7 mouse cellular contexts compared by ENCODE assay signal in genomic region chr12:79890887-79891286, GRCm38 (mm10).
A peak's percentile ranks its signal among the peaks of the same experiment; 100 is the strongest.
DNase-seq lines count a peak whose midpoint lies in the region; ATAC-seq and TF ChIP-seq lines count a peak whose summit lies in the region.

No protein-coding gene starts in this region.

- ATAC-seq in embryonic facial prominence, embryonic 13.5 days (ENCODE audit: insufficient number of reproducible peaks, insufficient read depth, low FRiP score, low TSS enrichment, low read depth): peak; percentile 33; the same call in 1 of the 2 replicates
- ATAC-seq in kidney, embryonic 14.5 days (ENCODE audit: low FRiP score, low TSS enrichment): peak; percentile 56; the same call in 1 of the 2 replicates

- 64% methylated on average over 4 of the region's 4 CpGs for WGBS in lung, adult 2 months
- 16% methylated on average over 4 of the region's 4 CpGs for WGBS in embryonic facial prominence, embryonic 13.5 days
- 11% methylated on average over 4 of the region's 4 CpGs for WGBS in kidney, embryonic 14.5 days

- peak; percentile 16 for DNase-seq in lung, adult 2 months
- no peak for DNase-seq in lung, postnatal 10 days
- peak; percentile 45 for DNase-seq in retina, embryonic 14.5 days (ENCODE audit: low spot score)
- DNase-seq in cerebellum, adult 8-10 months: no peak
- DNase-seq in gastrocnemius, postnatal 4 days (ENCODE audit: low spot score in 2 of 2): no peak

- no peaks in the 10 kb centered on the region for H3K9me3 ChIP-seq in embryonic facial prominence, embryonic 13.5 days
- no peaks in the 10 kb centered on the region for H3K9me3 ChIP-seq in kidney, embryonic 14.5 days (ENCODE audit: control insufficient read depth, low read length)

- no peaks in the 10 kb centered on the region for H3K27me3 ChIP-seq in embryonic facial prominence, embryonic 13.5 days
- no peaks in the 10 kb centered on the region for H3K27me3 ChIP-seq in kidney, embryonic 14.5 days (ENCODE audit: control insufficient read depth, insufficient read depth, low read length)

- H3K36me3 ChIP-seq in embryonic facial prominence, embryonic 13.5 days: no peaks in the 10 kb centered on the region
- no peaks in the 10 kb centered on the region for H3K36me3 ChIP-seq in kidney, embryonic 14.5 days (ENCODE audit: control insufficient read depth, insufficient read depth, low read length)

- no peak for TF ChIP-seq CTCF in lung, adult 2 months (IDR thresholded peaks at IDR 0.05; ENCODE audit: insufficient read depth, low read length)

- H3K9ac ChIP-seq in embryonic facial prominence, embryonic 13.5 days: no peak overlapping the region
- no peak overlapping the region for H3K9ac ChIP-seq in kidney, embryonic 14.5 days (ENCODE audit: low read depth, low read length)

- no peak overlapping the region for H3K4me3 ChIP-seq in lung, adult 2 months (replicated peaks; ENCODE audit: extremely low read depth, low read depth, low read length)
- H3K4me3 ChIP-seq in embryonic facial prominence, embryonic 13.5 days: no peak overlapping the region
- H3K4me3 ChIP-seq in kidney, embryonic 14.5 days (ENCODE audit: low read length): no peak overlapping the region

- TF ChIP-seq POLR2A in lung, adult 2 months (IDR thresholded peaks at IDR 0.05; ENCODE audit: borderline replicate concordance, extremely low read depth, low read depth, low read length): no peak

- H3K4me1 ChIP-seq in lung, adult 2 months (ENCODE audit: control insufficient read depth, insufficient read depth, low read length): no peaks in the 10 kb centered on the region
- peaks cover 51% of the 10 kb centered on the region for H3K4me1 ChIP-seq in embryonic facial prominence, embryonic 13.5 days
- H3K4me1 ChIP-seq in kidney, embryonic 14.5 days (ENCODE audit: control insufficient read depth, insufficient read depth, low read length): peaks cover 36% of the 10 kb centered on the region

- no peak overlapping the region for H3K4me2 ChIP-seq in embryonic facial prominence, embryonic 13.5 days
- no peak overlapping the region for H3K4me2 ChIP-seq in kidney, embryonic 14.5 days (replicated peaks; ENCODE audit: low read depth, low read length)

- peak overlapping the region; percentile 81 for H3K27ac ChIP-seq in embryonic facial prominence, embryonic 13.5 days
- peak overlapping the region; percentile 75 for H3K27ac ChIP-seq in kidney, embryonic 14.5 days (ENCODE audit: low read depth, low read length)

Comparison
In these comparisons a context has a peak if more than half of its experiments do, and no peak if none do; other contexts are left out.
1. DNase-seq: peak in lung, adult 2 months (single experiment) and retina, embryonic 14.5 days (single experiment); none in lung, postnatal 10 days (single experiment), cerebellum, adult 8-10 months (single experiment) and gastrocnemius, postnatal 4 days (0 of 2).